Mouse (Mus musculus): ENCODE measurements around the gene Trp53inp2.
A peak's percentile ranks its signal among the peaks of the same experiment; 100 is the strongest.

The Trp53inp2 gene

GRCm38 (mm10) chr2:155380261-155381059 lies at the start of gene Trp53inp2:
Trp53inp2 (plus strand) TSS chr2:155381059.
- no peak for DNase-seq (ENCODE audit: low spot score)

DNA sequence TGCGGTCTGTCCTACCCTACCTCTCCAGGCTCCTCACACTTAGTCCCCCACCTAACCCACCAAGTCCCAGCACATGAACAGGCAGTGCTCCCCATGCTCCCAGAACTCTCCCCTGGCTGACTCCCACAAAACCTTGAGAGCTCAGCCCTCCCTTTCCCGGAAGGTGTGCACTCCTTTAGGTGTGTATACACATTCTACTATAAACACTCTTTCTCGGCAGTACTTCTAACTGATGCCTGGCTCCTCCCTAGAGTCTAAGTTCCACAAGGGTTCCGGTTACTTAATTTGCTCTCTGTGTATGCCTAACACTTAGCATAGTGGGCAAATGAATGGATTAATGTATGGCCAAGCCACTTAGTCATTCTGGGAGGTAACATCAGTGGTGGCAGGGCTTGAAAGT lies 49.5 kb upstream of the Trp53inp2 start:
- DNase-seq (ENCODE audit: low spot score), result no peak

GRCm38 (mm10) chr2:155333421-155333820 lies 47.4 kb upstream of the Trp53inp2 start:
- DNase-seq (ENCODE audit: low spot score), result peak; percentile 50

- no peak for DNase-seq (ENCODE audit: low spot score)
Observed at GRCm38 (mm10) chr2:155335231-155335630, 45.6 kb upstream of the Trp53inp2 start.

- no peak for DNase-seq (ENCODE audit: low spot score)
Observed at GRCm38 (mm10) chr2:155336254-155336653, 44.6 kb upstream of the Trp53inp2 start.

- no peak for DNase-seq (ENCODE audit: low spot score)
Observed at GRCm38 (mm10) chr2:155340166-155340565, 40.7 kb upstream of the Trp53inp2 start.

DNA sequence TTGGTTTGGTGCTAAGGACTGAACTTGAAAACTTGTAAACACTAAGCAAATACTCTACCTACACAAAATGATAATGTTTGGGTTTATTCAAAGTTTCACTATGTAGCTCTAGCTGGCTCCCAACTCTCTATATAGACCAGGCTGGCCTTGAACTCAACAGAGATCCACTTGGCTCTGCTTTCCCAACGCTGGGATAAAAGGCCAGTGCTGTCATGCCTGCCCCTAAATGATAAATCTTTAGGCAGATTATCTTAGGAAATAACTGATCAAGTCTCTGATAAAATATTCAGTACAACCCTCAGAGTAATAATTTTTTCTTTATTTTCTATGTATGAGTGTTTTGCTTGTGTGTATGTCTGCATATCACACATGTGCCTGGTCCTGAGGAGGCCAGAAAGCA lies 34.2 kb upstream of the Trp53inp2 start:
- no peak for DNase-seq (ENCODE audit: low spot score)

DNA sequence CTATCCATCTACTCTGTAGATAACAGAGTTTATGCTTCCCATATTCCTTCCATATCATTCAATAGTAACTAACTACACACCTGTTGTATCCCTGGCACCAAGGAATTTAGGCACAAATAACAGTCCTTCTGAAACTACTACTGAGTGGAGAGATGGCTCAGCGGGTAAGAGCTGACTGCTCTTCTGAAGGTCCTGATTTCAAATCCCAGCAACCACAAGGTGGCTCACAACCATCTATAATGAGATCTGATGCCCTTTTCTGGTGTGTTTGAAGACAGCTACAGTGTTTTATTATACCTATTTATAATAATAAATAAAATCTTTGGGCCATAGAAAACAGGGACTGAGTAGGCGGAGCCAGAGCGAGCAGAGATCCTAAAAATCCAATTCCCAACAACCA lies 26.5 kb upstream of the Trp53inp2 start:
- no peak for DNase-seq (ENCODE audit: low spot score)

- peak; percentile 92 for DNase-seq (ENCODE audit: low spot score)
Observed at GRCm38 (mm10) chr2:155356971-155357591, 23.8 kb upstream of the Trp53inp2 start, which contains the start of gene Pigu. Pigu (minus strand) TSS chr2:155357430.

DNA sequence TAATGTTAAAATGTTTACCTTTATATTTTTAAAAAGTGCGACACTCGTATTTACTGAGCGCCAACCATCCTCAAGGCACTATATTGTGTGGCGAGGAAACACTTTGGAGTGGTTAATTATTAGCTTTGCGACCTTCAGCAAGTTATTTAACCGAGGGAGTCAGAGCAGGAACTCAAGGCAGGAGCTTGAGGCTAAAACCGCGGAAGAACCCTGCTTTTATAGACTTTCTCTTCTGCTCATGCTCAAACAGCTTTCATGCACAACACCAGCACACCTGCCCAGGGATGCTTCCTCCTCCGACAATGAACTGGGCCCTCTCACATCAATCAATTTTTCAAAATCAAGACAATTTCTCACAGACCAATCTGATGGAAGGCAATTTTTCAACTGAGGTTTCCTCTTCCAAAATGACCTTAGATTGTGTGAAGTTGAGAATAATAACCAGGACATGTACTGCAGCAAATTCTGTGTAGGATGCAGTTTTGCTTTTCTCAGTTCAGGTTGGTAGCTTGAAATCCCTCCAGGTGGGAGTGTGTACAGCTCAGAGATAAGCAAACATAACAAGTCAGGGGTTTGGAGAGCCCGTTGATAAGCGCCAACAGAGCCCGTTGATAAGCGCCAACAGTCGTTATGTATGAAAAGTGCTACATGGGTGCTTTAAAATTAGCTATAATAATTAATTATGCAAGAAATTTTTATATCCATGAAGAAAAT lies 23.0 kb upstream of the Trp53inp2 start:
- no peak for DNase-seq (ENCODE audit: low spot score)

- no peak for DNase-seq (ENCODE audit: low spot score)
Observed at GRCm38 (mm10) chr2:155367635-155368284, 13.1 kb upstream of the Trp53inp2 start.

DNA sequence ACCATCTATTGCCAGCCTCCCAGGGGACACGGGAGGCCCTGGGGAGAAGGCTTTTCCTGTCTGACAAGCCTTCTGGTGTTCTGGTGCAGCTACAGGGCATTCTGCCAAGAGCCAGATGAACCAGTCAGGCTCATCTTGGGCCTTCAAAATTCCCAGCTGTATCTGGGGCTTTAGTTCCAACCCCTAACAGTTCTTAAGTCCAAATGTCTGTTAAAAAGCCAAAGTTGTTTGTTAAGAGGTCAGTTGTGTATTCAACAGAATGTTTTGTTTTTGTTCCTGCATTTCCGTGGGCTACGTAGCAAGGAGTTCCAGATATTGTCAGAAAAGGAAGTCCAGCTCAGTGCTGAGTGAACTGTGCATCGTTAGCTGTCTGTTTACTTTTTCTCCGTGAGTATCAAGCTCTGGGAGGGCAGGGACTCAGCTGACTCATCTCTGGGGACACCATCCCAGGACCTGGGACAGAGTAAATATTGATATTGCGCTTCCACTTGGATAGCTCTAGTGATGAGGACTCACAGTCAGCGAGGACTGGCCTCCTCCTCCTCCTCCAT lies 11.5 kb upstream of the Trp53inp2 start:
- DNase-seq (ENCODE audit: low spot score), result peak; percentile 57

- no peak for DNase-seq (ENCODE audit: low spot score)
Observed at GRCm38 (mm10) chr2:155372451-155372850, 8.4 kb upstream of the Trp53inp2 start.

DNA sequence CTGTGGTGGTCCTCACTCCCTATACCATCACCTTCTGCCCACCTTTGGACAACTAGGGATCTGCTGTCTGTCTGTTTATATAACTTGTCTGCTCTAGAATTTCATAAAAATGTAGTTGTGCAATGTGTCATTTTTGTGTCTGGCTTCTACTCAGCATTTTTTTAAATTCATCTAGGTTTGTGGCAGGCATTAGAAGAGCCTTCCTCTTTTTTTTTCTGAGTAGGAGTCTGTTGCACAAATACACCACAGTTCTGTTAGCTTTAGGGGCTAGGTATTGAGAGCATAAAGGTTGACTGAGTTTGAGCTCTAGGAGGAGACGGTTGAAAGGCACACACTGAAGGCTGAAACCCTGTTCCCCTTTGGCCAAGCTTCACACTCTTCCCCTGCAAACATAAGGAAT lies 7.6 kb upstream of the Trp53inp2 start:
- no peak for DNase-seq (ENCODE audit: low spot score)

DNA sequence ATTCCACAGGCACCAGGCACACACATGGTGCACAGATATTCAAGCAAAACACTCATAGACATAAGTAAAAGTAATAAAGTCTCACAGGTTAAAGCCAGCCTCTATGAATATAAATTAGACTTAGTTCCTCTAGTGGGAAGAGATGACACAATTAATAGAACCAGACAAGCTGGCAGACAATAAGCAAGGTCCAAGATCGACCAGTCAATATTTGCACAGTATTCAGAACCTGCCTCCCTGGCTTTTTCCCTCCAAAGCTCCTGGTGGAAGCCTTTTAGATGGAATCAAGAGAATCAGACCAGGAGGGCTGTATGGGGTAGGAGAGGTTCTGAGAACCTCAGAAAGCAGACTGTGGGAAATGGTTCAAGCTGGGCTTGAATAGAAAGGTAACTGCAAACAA lies 7.0 kb upstream of the Trp53inp2 start:
- no peak for DNase-seq (ENCODE audit: low spot score)

DNA sequence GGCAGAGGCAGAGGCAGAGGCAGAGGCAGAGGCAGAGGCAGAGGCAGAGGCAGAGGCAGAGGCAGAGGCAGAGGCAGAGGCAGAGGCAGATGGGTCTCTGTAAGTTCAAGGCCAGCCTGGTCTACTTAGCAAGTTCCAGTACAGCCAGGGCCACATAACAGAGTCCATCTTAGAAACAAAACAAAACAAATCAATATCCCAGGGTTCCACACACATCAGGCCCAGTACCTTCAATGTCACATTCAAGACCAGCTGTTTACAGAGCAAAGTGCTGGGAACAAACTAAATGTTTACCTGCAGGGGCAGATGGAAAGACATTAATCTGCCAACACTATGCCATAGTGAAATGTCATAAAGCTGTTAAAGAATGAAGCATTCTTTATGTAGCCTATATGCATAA lies 6.3 kb upstream of the Trp53inp2 start:
- DNase-seq (ENCODE audit: low spot score), result no peak

DNA sequence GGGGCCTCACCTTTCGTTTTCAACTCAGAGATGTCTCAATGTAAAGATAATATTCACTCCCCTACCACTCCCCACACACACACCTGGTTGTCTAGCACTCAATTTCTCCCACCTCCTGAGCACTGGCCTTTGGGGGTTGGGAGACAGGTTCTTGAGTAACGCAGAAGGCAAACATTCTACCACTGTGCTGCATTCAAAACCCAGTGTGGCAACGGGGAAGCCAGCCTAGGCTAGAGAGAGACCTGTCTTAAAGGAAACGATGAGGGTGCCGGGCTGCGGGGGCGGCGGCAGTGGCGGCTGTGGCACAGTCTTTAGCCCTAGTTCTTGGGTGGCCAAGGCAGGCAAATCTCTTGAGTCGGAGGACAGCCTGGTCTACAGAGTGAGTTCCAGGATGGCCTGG lies 4.7 kb upstream of the Trp53inp2 start:
- no peak for DNase-seq (ENCODE audit: low spot score)

DNA sequence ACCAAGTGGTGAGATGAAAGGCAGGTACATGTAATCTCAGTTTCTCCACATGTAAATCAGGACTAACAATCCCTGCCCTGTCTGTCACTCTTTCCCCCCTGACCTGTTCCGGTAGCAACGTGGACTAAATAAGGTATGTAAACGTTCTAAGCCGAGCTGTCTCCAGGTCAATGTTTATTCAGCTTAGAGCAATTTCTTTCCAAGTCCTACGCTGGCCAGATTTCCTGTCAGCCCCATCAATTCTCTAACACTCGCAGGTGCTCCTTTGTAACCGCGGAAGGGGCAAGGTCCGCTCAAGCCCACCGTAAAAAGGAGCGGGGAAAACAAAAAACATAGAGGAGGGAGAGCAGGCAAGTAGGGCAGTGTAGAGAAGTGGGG lies 190 bp downstream of the Trp53inp2 start:
- DNase-seq (ENCODE audit: low spot score), result no peak

GRCm38 (mm10) chr2:155381643-155382331 lies 928 bp downstream of the Trp53inp2 start:
- DNase-seq (ENCODE audit: low spot score), result peak; percentile 94

DNA sequence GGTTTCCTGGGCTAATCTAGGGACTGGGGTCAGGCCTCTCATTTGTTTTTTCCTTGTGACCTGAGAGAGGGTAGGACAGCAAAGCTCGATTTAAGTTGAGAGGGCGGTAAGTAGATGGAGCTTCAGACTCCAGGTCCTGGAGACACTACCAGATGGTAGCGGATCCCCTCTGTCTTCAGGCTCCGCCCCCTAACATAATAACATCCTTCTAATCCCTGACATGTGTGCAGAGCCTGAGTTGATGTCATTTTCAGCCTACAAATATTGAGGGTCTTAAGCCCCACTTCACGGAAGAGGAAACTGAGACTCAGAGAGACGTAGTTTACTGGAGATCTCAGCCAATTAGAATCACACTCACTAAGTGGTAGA lies 1.5 kb downstream of the Trp53inp2 start:
- DNase-seq (ENCODE audit: low spot score), result no peak

DNA sequence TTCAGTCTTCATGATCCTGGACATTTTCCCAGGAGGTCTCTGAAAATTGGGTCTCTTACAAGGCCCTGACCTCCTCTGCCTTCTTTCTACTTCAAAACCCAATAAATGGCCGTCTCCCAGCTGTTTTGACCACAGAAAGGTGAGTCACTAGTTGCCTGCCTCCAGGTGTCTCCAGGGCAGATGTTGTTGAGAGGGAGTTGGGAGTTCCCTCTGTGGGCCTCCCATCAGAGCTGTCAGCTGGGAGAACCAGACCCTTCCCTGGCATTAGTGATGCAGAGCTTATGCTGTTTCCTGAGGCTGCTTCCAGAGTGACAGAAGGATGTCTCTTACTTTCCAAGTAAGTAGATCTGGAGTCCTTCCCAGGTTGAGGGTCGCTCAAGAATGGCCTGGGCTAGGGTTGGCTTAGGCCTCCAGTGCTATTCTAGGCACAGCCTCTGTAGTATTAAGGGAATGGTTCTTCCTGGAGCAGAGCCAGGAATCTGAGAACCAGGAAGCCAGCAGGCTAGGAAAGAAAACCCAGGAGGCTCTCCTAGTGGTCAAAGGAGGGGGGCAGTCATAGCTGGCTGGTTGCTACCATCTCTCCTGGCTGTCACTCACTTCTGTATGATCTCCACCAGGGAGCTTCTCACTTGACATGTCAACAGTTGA lies 2.1 kb downstream of the Trp53inp2 start:
- DNase-seq (ENCODE audit: low spot score), result peak; percentile 11

Measured in ovary, adult 18-20 months (tissue).